Mouse (Mus musculus): ENCODE results near the gene Rab14. TPM values are rescaled to one million over a fixed set of nuclear protein-coding genes. Genes with fewer than 3 reads are reported as not detected.

Rab14 gene
- polyA plus RNA-seq, 1 experiment from 2014 or later: 141 TPM

DNA sequence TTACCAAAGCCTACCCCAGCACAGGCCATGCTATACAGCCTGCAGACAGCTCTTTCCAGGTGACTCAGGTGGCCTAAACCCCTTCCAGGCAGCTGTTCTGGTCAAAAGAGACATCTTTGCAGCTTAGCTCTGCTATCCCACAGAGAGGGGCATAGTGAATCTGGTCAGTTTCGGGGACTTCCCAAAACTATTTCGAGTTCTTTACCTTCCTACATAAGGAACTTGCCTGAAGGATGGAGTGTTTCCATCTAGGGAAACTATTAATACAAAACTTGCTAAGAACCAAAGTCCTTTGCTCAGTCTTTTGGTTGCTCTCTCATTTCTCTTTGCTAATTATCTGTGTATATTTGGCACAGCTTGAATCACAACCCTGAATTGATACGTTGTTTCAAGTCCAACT is 59.2 kb downstream of the Rab14 start:
- Histone ChIP-seq H3K4me2 (no peak overlapping the region), H3K27ac (no peak overlapping the region), H3K36me3 (peaks cover 96% of the 10 kb centered on the region), H3K27me3 (replicated peaks) (no peaks in the 10 kb centered on the region), H3K9ac (no peak overlapping the region), H3K9me3 (replicated peaks) (no peaks in the 10 kb centered on the region), H3K4me3 (no peak overlapping the region), H3K4me1 (no peaks in the 10 kb centered on the region)
- WGBS (ENCODE audit: insufficient replicate concordance): 75% methylated on average over 3 of the region's 3 CpGs
- ATAC-seq: no peak

GRCm38 (mm10) chr2:35138576-35138975 is 62.3 kb downstream of the Rab14 start:
- Histone ChIP-seq H3K27ac (no peak overlapping the region), H3K9ac (no peak overlapping the region), H3K4me1 (no peaks in the 10 kb centered on the region), H3K4me2 (no peak overlapping the region), H3K4me3 (no peak overlapping the region), H3K36me3 (peaks cover 90% of the 10 kb centered on the region), H3K27me3 (replicated peaks) (no peaks in the 10 kb centered on the region), H3K9me3 (replicated peaks) (no peaks in the 10 kb centered on the region)
- ATAC-seq: no peak
- 78% methylated on average over 1 of the region's 1 CpGs for WGBS (ENCODE audit: insufficient replicate concordance)

GRCm38 (mm10) chr2:35133891-35134290 is 67.0 kb downstream of the Rab14 start:
- Histone ChIP-seq H3K27ac (no peak overlapping the region), H3K4me3 (no peak overlapping the region), H3K27me3 (replicated peaks) (no peaks in the 10 kb centered on the region), H3K4me1 (peaks cover 14% of the 10 kb centered on the region), H3K36me3 (peaks cover 49% of the 10 kb centered on the region), H3K9me3 (replicated peaks) (no peaks in the 10 kb centered on the region), H3K4me2 (no peak overlapping the region), H3K9ac (no peak overlapping the region)
- ATAC-seq: no peak
- 87% methylated on average over 5 of the region's 5 CpGs for WGBS (ENCODE audit: insufficient replicate concordance)

GRCm38 (mm10) chr2:35132662-35133055 is 68.3 kb downstream of the Rab14 start:
- peaks cover 46% of the 10 kb centered on the region for H3K36me3 ChIP-seq
- H3K4me1 ChIP-seq: peaks cover 14% of the 10 kb centered on the region
- peak overlapping the region; percentile 76; the same call in 1 of the 2 replicates for H3K27ac ChIP-seq
- peak overlapping the region; percentile 66 for H3K9ac ChIP-seq
- no peaks in the 10 kb centered on the region for H3K27me3 ChIP-seq (replicated peaks)
- H3K4me3 ChIP-seq: peak overlapping the region; percentile 66
- peak overlapping the region; percentile 78 for H3K4me2 ChIP-seq
- H3K9me3 ChIP-seq (replicated peaks): no peaks in the 10 kb centered on the region
- no peak for ATAC-seq
- 6% methylated on average over 5 of the region's 5 CpGs for WGBS (ENCODE audit: insufficient replicate concordance)

- Histone ChIP-seq H3K4me3 (peak overlapping the region; percentile 66), H3K4me2 (peak overlapping the region; percentile 78), H3K9ac (peak overlapping the region; percentile 66), H3K27me3 (replicated peaks) (no peaks in the 10 kb centered on the region), H3K27ac (peak overlapping the region; percentile 76), H3K9me3 (replicated peaks) (no peaks in the 10 kb centered on the region), H3K4me1 (peaks cover 14% of the 10 kb centered on the region), H3K36me3 (peaks cover 46% of the 10 kb centered on the region)
- under 1% methylated on average over 21 of the region's 21 CpGs for WGBS (ENCODE audit: insufficient replicate concordance)
- peak; percentile 98 for ATAC-seq
These were observed 68.8 kb downstream of the Rab14 start for GRCm38 (mm10) chr2:35131991-35132661.

DNA sequence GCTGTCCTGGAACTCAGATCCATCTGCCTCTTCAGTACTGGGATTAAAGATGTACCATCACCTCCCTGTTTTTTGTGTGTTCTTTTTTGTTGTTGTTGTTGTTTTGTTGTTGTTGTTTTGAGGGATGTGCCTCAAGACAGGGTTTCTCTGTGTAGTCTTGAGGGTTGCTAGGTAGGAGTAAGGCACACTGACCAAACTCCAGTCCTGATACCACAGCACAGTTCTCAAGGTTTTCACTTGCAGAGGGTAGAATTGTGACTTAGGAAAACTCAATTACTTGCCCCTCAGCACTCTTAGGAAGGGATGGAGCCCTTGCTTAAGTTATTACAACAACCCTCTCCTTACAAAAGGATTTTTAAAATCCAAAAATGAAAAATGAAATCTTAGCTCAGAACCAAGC is 69.4 kb downstream of the Rab14 start:
- Histone ChIP-seq H3K9ac (no peak overlapping the region), H3K27me3 (replicated peaks) (no peaks in the 10 kb centered on the region), H3K4me3 (peak overlapping the region; percentile 66), H3K27ac (no peak overlapping the region), H3K4me2 (peak overlapping the region; percentile 78), H3K36me3 (peaks cover 40% of the 10 kb centered on the region), H3K9me3 (replicated peaks) (no peaks in the 10 kb centered on the region), H3K4me1 (peaks cover 14% of the 10 kb centered on the region)
- no peak for ATAC-seq

Other genes with a start within 250 kb of the Rab14 start
- 0.12 and 0.27 TPM in 2 replicates for gene Traf1, start 239.3 kb downstream of the Rab14 start, polyA plus RNA-seq (2016; fragmentation: Nextera tagmentation; extraction: Ambion mirVana)
- gene Hc, start 139.7 kb downstream of the Rab14 start, polyA plus RNA-seq (2016; fragmentation: Nextera tagmentation; extraction: Ambion mirVana): 14.2 and 16.0 TPM in 2 replicates
- gene AI182371, start 99.6 kb downstream of the Rab14 start, polyA plus RNA-seq (2016; fragmentation: Nextera tagmentation; extraction: Ambion mirVana): 5.3 and 5.5 TPM in 2 replicates
- gene Cntrl, start 91.6 kb downstream of the Rab14 start, polyA plus RNA-seq (2016; fragmentation: Nextera tagmentation; extraction: Ambion mirVana): 10.9 and 12.7 TPM in 2 replicates
- gene Gsn, start 55.3 kb upstream of the Rab14 start, polyA plus RNA-seq (2016; fragmentation: Nextera tagmentation; extraction: Ambion mirVana): 76.8 and 80.4 TPM in 2 replicates
- 134 TPM in 2 replicates for gene Stom, start 135.9 kb upstream of the Rab14 start, polyA plus RNA-seq (2016; fragmentation: Nextera tagmentation; extraction: Ambion mirVana)
- not detected in 2 replicates for gene 4930568D16Rik, start 166.6 kb upstream of the Rab14 start, polyA plus RNA-seq (2016; fragmentation: Nextera tagmentation; extraction: Ambion mirVana)
- gene 4930402F06Rik, start 196.1 kb upstream of the Rab14 start, polyA plus RNA-seq (2016; fragmentation: Nextera tagmentation; extraction: Ambion mirVana): not detected in 2 replicates